Mouse (Mus musculus) hematopoietic stem cell, adult 5-6 weeks (primary cell): Measurements from ENCODE around the gene Bcr. TPM values are rescaled to one million over a fixed set of nuclear protein-coding genes. Genes with fewer than 3 reads are reported as not detected.

ENCODE experiments used
- ATAC-seq, 2 experiments: fragments of 125-278 bp in 1 of 2; replicated peaks in 1 of 2; 2 replicates each; pipeline ENCODE4 v1.8.0; 2016 to 2017; ENCODE audit warnings: inconsistent platforms in 2 of 2, mild to moderate bottlenecking in 2 of 2, moderate number of reproducible peaks in 2 of 2, low read depth in 1 of 2, moderate TSS enrichment in 1 of 2; ENCODE audit not compliant: low FRiP score in 2 of 2, poor library complexity in 2 of 2, severe bottlenecking in 2 of 2, insufficient read depth in 1 of 2, low TSS enrichment in 1 of 2
- total RNA-seq: library from RNA; stranded (forward); fragments of 172-1452, 232-1000 nt; gene quantifications from 2 replicates; pipeline ENCODE4 v1.2.3, GENCODE M21; 2017

Bcr gene
- total RNA-seq, 1 experiment from 2014 or later = 34.9 TPM

DNA sequence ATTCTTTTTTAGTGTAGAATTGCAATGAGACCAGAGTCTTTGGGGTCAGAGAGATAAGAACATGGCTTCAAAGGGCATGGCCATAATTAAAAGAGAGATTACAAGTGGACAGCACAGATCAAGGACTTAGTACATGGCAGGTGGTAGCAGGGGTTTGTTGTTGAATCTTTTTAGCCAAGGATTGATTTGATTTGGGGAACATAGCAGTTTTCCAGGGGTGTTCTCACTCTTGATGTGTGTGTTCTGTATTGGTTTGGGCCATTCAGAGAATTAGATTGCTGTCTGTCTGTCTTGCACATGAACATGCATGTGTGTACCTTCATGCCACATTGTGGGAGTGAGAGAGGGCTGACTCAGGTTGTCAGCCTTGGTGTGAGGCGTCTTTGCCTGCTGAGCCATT, 171.5 kb downstream of the Bcr start:
- ATAC-seq = no peak

DNA sequence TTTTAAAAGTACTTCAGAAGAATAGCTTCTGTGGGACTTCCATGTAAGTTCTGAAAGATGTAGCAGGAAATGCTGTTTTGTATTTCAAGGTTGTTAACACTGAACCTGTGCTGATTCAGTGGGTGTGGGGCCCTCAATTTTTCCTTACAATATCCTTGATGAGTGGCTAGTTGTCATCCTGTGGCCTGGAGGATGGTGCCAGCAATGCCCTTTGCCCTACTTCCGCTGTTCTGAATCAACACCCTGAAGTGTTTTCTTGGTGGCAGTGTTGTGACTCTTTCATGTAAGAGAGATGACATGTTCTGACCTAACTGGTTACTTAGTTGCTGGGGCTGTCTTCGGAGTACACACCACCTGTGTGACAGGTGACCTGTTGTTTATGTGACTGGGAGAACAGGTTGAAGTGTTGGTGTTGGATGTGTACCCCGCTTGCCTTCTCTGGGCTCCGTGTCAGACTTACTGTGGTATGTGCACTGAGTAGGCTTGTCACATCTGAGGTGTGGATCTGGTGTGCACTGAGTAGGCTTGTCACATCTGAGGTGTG, 172.3 kb downstream of the Bcr start:
- no peak for ATAC-seq

DNA sequence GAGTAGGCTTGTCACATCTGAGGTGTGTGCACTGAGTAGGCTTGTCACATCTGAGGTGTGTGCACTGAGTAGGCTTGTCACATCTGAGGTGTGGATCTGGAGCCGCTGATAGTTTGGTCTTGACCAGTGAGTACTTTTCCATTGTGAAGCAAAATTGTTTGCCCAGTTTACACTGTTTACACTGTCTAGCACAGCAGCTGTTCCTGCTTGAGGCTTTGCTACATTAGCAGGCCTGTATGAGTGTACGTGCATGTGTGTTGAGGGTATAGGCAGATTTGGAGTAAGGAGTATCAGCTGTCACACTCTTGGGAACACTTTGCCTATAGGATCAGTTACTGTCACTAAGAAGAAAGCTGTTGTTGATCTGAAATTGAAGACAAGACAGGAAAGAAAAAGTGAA, 173.1 kb downstream of the Bcr start:
- ATAC-seq = 0 out of 4 replicates have a peak, but pooled peaks of 1 of the 2 experiments have one; percentile 5

Other genes with a start within 250 kb of the Bcr start
- 0.69 and 4.3 TPM in 2 replicates for gene Gnaz, start 93.4 kb upstream of the Bcr start, total RNA-seq
- gene Rsph14, start 28.0 kb upstream of the Bcr start, total RNA-seq = not detected in 2 replicates
- gene Rab36, start 23.5 kb upstream of the Bcr start, total RNA-seq = 1.3 and 3.3 TPM in 2 replicates
- 53.5 and 62.8 TPM in 2 replicates for gene Specc1l, start 151.5 kb downstream of the Bcr start, total RNA-seq